In the genomic region with DNA sequence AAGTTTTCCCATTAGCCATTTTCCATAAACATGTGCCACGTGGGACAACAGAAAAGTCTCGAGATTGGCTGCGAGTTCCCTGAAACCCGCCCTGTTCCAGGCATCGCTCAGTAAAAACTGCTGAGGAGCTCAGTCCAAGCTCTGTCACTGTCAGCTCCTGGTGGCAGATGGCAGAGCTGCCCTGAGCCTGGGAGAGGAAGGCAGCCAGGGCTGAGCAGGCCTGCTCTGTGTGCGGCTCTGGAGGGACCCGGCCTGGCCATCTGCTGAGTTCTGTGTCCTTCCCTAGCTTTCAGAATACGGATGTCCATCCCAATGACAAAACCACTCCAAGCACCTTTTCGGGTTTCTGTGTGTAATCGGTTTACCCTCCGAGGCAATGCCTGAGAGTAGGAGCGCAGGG, we compare ENCODE assay signal across 16 mouse cellular contexts. TPM values are rescaled to one million over a fixed set of nuclear protein-coding genes. Genes with fewer than 3 reads are reported as not detected.
A peak's percentile ranks its signal among the peaks of the same experiment; 100 is the strongest.
DNase-seq lines count a peak whose midpoint lies in the region; ATAC-seq and TF ChIP-seq lines count a peak whose summit lies in the region.
"Had no signal": no experiment of that assay in that cellular context is flagged by ENCODE, and none has a peak within 500 bp of the region (broad histone marks: within the 10 kb centered on the region; RNA-seq: fewer than 3 reads in every experiment).

No protein-coding gene starts in this region.

- no peaks in the 10 kb centered on the region for H3K9me3 ChIP-seq in hindbrain, embryonic 10.5 days
- no peaks in the 10 kb centered on the region for H3K9me3 ChIP-seq in hindbrain, embryonic 12.5 days (replicated peaks)

- WGBS in hindbrain, embryonic 10.5 days: 88% methylated on average over 12 of the region's 12 CpGs
- WGBS in hindbrain, embryonic 12.5 days: 88% methylated on average over 12 of the region's 12 CpGs

- no peak for TF ChIP-seq CTCF in cortical plate, adult 2 months (IDR thresholded peaks at IDR 0.05; ENCODE audit: extremely low read depth, insufficient read depth, low read length)

- peak overlapping the region; percentile 29; the same call in 1 of the 2 replicates for H3K27ac ChIP-seq in hindbrain, embryonic 10.5 days
- no peak overlapping the region for H3K27ac ChIP-seq in hindbrain, embryonic 12.5 days
- H3K27ac ChIP-seq in cortical plate, adult 2 months (ENCODE audit: insufficient read depth, low read length): 0 out of 2 replicates have a peak overlapping the region, but pooled peaks have one; percentile 47

- no peaks in the 10 kb centered on the region for H3K27me3 ChIP-seq in hindbrain, embryonic 10.5 days (ENCODE audit: insufficient read depth, poor library complexity, severe bottlenecking)
- no peaks in the 10 kb centered on the region for H3K27me3 ChIP-seq in hindbrain, embryonic 12.5 days

- no peak overlapping the region for H3K9ac ChIP-seq in hindbrain, embryonic 12.5 days
- H3K9ac ChIP-seq: lung, embryonic 14.5 days had no signal

- TF ChIP-seq POLR2A in cortical plate, adult 2 months (IDR thresholded peaks at IDR 0.05; ENCODE audit: extremely low read depth, insufficient read depth, low read length): no peak

- no peak for DNase-seq in hindbrain, embryonic 10.5 days (ENCODE audit: low spot score)
- DNase-seq in brain, adult 2 months (ENCODE audit: low read depth, low spot score): peak; percentile 98
- peak; percentile 92 to 97 for DNase-seq in cerebellum, adult 18-20 months
- DNase-seq in ovary, postnatal 10 days (ENCODE audit: low spot score): no peak
- no peak for DNase-seq in adrenal gland, adult 18-20 months (ENCODE audit: low spot score in 2 of 2)
- DNase-seq: adrenal gland, adult 8-10 months; heart, adult 11 months; kidney, adult 18-20 months; kidney, postnatal 36 days; lung, embryonic 14.5 days; midbrain, embryonic 14.5 days; right cerebral cortex, postnatal 4 days; thymus, adult 2 months had no signal

- ATAC-seq in hindbrain, embryonic 12.5 days (ENCODE audit: low FRiP score): no peak
- no peak for ATAC-seq in megakaryocyte-erythroid progenitor cell, adult 5-6 weeks (replicated peaks; ENCODE audit: low FRiP score, low TSS enrichment, poor library complexity, severe bottlenecking)

- H3K4me1 ChIP-seq in hindbrain, embryonic 10.5 days (replicated peaks): no peaks in the 10 kb centered on the region
- no peaks in the 10 kb centered on the region for H3K4me1 ChIP-seq in hindbrain, embryonic 12.5 days
- H3K4me1 ChIP-seq in cortical plate, adult 2 months (ENCODE audit: control insufficient read depth, insufficient read depth, low read length): no peaks in the 10 kb centered on the region

- peaks cover 93% of the 10 kb centered on the region for H3K36me3 ChIP-seq in hindbrain, embryonic 10.5 days
- peaks cover 75% of the 10 kb centered on the region for H3K36me3 ChIP-seq in hindbrain, embryonic 12.5 days

- no peak overlapping the region for H3K4me2 ChIP-seq in hindbrain, embryonic 12.5 days (replicated peaks)
- H3K4me2 ChIP-seq: lung, embryonic 14.5 days had no signal

- no peak overlapping the region for H3K4me3 ChIP-seq in hindbrain, embryonic 10.5 days
- no peak overlapping the region for H3K4me3 ChIP-seq in hindbrain, embryonic 12.5 days
- H3K4me3 ChIP-seq in cortical plate, adult 2 months (ENCODE audit: insufficient read depth, low read length): no peak overlapping the region

RNA-seq across cellular contexts. Expression of a gene that starts 21.1 kb away (rescaled TPM):
- polyA plus RNA-seq in hindbrain, embryonic 10.5 days (2016; fragmentation: Nextera tagmentation; extraction: Ambion mirVana): 59.7 and 74.1 TPM in 2 replicates
- 80.2 and 81.9 TPM in 2 replicates for polyA plus RNA-seq in hindbrain, embryonic 12.5 days (2016; fragmentation: Nextera tagmentation; extraction: Ambion mirVana)
- 36.2 and 38.5 TPM in 2 replicates for polyA plus RNA-seq in cortical plate, adult 2 months (2012; rRNA removed)
- 351 and 396 TPM in 2 replicates for total RNA-seq in megakaryocyte-erythroid progenitor cell, adult 5-6 weeks (2014; fragmentation: Nextera tagmentation)
- 330 and 379 TPM in 2 replicates for total RNA-seq in megakaryocyte-erythroid progenitor cell, adult 5-6 weeks (2017)
- 10 to 100 TPM; 72.6 to 82.7 TPM for total RNA-seq in adrenal gland, adult 18-20 months (2021)

RNA-seq across cellular contexts. Expression of a gene that starts 21.9 kb away (rescaled TPM):
- polyA plus RNA-seq in hindbrain, embryonic 10.5 days (2016; fragmentation: Nextera tagmentation; extraction: Ambion mirVana): 39.3 and 39.7 TPM in 2 replicates
- polyA plus RNA-seq in hindbrain, embryonic 12.5 days (2016; fragmentation: Nextera tagmentation; extraction: Ambion mirVana): 47.2 and 57.1 TPM in 2 replicates
- 44.0 and 44.1 TPM in 2 replicates for polyA plus RNA-seq in cortical plate, adult 2 months (2012; rRNA removed)
- total RNA-seq in megakaryocyte-erythroid progenitor cell, adult 5-6 weeks (2014; fragmentation: Nextera tagmentation): 81.5 and 99.6 TPM in 2 replicates
- 45.2 and 48.5 TPM in 2 replicates for total RNA-seq in megakaryocyte-erythroid progenitor cell, adult 5-6 weeks (2017)
- 10 to 100 TPM; 33.8 to 36.8 TPM for total RNA-seq in adrenal gland, adult 18-20 months (2021)

RNA-seq across cellular contexts. Expression of a gene that starts 45.8 kb away (rescaled TPM):
- 17.9 and 20.8 TPM in 2 replicates for polyA plus RNA-seq in hindbrain, embryonic 10.5 days (2016; fragmentation: Nextera tagmentation; extraction: Ambion mirVana)
- 19.6 and 21.1 TPM in 2 replicates for polyA plus RNA-seq in hindbrain, embryonic 12.5 days (2016; fragmentation: Nextera tagmentation; extraction: Ambion mirVana)
- polyA plus RNA-seq in cortical plate, adult 2 months (2012; rRNA removed): 14.8 and 15.6 TPM in 2 replicates
- 19.9 and 20.3 TPM in 2 replicates for total RNA-seq in megakaryocyte-erythroid progenitor cell, adult 5-6 weeks (2014; fragmentation: Nextera tagmentation)
- total RNA-seq in megakaryocyte-erythroid progenitor cell, adult 5-6 weeks (2017): 11.8 and 16.3 TPM in 2 replicates
- total RNA-seq in adrenal gland, adult 18-20 months (2021): 1 to 10 TPM; 7.1 to 8.5 TPM

Comparison
In these comparisons a context has a peak if more than half of its experiments do, and no peak if none do; other contexts are left out.
1. DNase-seq: peak in brain, adult 2 months (single experiment) and cerebellum, adult 18-20 months (2 of 2); none in hindbrain, embryonic 10.5 days (single experiment), ovary, postnatal 10 days (single experiment) and adrenal gland, adult 18-20 months (0 of 2).